Mouse (Mus musculus): ENCODE measurements around the gene Psmd8. TPM values are rescaled to one million over a fixed set of nuclear protein-coding genes. Genes with fewer than 3 reads are reported as not detected.
"Not testable (repeated sequence)": the region's sequence is repeated elsewhere in the genome, so short reads cannot be mapped to it uniquely, and the experiment has no call there.

Psmd8 gene
- polyA plus RNA-seq, 1 experiment from 2014 or later: 326 TPM

- 90% methylated on average over 15 of the region's 15 CpGs for WGBS
- Histone ChIP-seq H3K4me3 (no peak overlapping the region), H3K9me3 (0 out of 2 replicates have a peak, but pooled peaks cover 3% of the 10 kb centered on the region), H3K27ac (no peak overlapping the region), H3K4me1 (no peaks in the 10 kb centered on the region), H3K9ac (no peak overlapping the region), H3K27me3 (replicated peaks) (no peaks in the 10 kb centered on the region), H3K4me2 (replicated peaks) (no peak overlapping the region), H3K36me3 (no peaks in the 10 kb centered on the region)
- ATAC-seq (ENCODE audit: low FRiP score, low read depth): no peak
Measured at GRCm38 (mm10) chr7:29148771-29149170, 31.7 kb downstream of the Psmd8 start.

- Histone ChIP-seq H3K9ac (no peak overlapping the region), H3K36me3 (no peaks in the 10 kb centered on the region), H3K27ac (no peak overlapping the region), H3K4me3 (no peak overlapping the region), H3K9me3 (0 out of 2 replicates have a peak, but pooled peaks cover 3% of the 10 kb centered on the region), H3K4me2 (replicated peaks) (no peak overlapping the region), H3K27me3 (replicated peaks) (no peaks in the 10 kb centered on the region), H3K4me1 (no peaks in the 10 kb centered on the region)
- 90% methylated on average over 7 of the region's 7 CpGs for WGBS
- ATAC-seq (ENCODE audit: low FRiP score, low read depth): no peak
Measured at GRCm38 (mm10) chr7:29146625-29147367, 33.7 kb downstream of the Psmd8 start.

- Histone ChIP-seq H3K4me1 (no peaks in the 10 kb centered on the region), H3K36me3 (no peaks in the 10 kb centered on the region), H3K27ac (no peak overlapping the region), H3K9me3 (0 out of 2 replicates have a peak, but pooled peaks cover 3% of the 10 kb centered on the region), H3K4me3 (no peak overlapping the region), H3K27me3 (replicated peaks) (no peaks in the 10 kb centered on the region), H3K9ac (no peak overlapping the region), H3K4me2 (replicated peaks) (no peak overlapping the region)
- ATAC-seq (ENCODE audit: low FRiP score, low read depth): no peak
- 95% methylated on average over 4 of the region's 4 CpGs for WGBS
Measured at GRCm38 (mm10) chr7:29144006-29144405, 36.5 kb downstream of the Psmd8 start.

DNA sequence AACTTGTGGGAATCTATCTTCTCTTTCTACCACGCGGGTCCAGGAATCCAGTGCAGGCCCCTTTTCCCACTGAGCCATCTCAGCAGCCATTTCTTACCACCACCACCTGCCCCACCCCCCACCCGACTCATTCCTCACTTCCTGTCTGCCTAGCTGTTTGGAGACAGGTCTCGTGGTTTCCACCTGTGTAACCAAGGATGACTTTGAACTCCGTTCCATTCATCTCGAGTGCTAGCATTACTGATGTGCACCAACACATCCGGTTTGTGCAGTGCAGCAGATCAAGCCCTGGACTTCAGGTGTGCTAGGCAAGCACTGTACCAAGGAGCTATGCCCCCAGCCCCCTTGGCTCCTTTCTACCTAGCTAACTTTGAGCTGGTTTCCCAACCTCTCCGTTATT lies 39.1 kb downstream of the Psmd8 start:
- no peaks in the 10 kb centered on the region for H3K4me1 ChIP-seq
- no peak overlapping the region for H3K4me3 ChIP-seq
- no peak overlapping the region for H3K27ac ChIP-seq
- no peaks in the 10 kb centered on the region for H3K36me3 ChIP-seq
- no peak for ATAC-seq (ENCODE audit: low FRiP score, low read depth)
- H3K4me2 ChIP-seq (replicated peaks): no peak overlapping the region
- H3K9me3 ChIP-seq: 0 out of 2 replicates have a peak, but pooled peaks cover 3% of the 10 kb centered on the region
- 90% methylated on average over 8 of the region's 8 CpGs for WGBS
- H3K27me3 ChIP-seq (replicated peaks): 0 out of 2 replicates have a peak, but pooled peaks cover 2% of the 10 kb centered on the region
- H3K9ac ChIP-seq: no peak overlapping the region

- not testable (repeated sequence) for H3K9me3 ChIP-seq; H3K9ac ChIP-seq; H3K27ac ChIP-seq; ATAC-seq (ENCODE audit: low FRiP score, low read depth); H3K4me2 ChIP-seq (replicated peaks); H3K36me3 ChIP-seq; H3K4me3 ChIP-seq
- Histone ChIP-seq H3K4me1 (peaks cover 11% of the 10 kb centered on the region), H3K27me3 (replicated peaks) (peaks cover 15% of the 10 kb centered on the region; the same call in 1 of the 2 replicates)
- WGBS: 88% methylated on average over 3 of the region's 4 CpGs
Measured at GRCm38 (mm10) chr7:29139237-29139636, 41.3 kb downstream of the Psmd8 start.

DNA sequence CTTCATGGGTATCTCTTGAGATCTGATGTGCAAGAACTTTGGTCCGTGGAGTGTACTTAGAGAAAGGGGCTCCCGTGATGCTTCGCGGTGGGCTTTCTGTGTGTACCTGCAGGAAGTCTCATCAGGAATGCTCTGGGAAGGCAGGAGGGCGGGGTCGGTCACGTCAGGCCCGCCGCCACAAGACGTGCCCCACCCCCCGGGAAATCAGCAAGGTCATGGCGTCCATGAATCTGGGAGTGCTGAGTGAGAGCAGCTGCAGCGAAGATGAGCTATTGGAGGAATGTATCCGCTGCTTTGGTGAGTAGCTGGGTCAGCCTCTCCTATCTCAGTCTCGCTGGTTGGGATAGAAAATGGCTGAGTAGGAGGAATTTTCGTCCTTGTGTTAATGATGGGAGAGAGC lies 43.1 kb downstream of the Psmd8 start:
- H3K27ac ChIP-seq: no peak overlapping the region
- 41% methylated on average over 16 of the region's 16 CpGs for WGBS

GRCm38 (mm10) chr7:29134693-29135386 lies 45.7 kb downstream of the Psmd8 start, which contains the start of gene Rasgrp4:
TSS of gene Rasgrp4 (plus strand) at chr7:29134851.
- H3K36me3 ChIP-seq: no peaks in the 10 kb centered on the region
- H3K4me1 ChIP-seq: peaks cover 11% of the 10 kb centered on the region
- no peak within 1 kb of the TSS for H3K9ac ChIP-seq
- H3K4me3 ChIP-seq: peak within 1 kb of the TSS; percentile 23; the same call in 1 of the 2 replicates
- H3K4me2 ChIP-seq (replicated peaks): peak within 1 kb of the TSS; percentile 59
- no peak for ATAC-seq (ENCODE audit: low FRiP score, low read depth)
- 2% methylated on average over 15 of the region's 20 CpGs for WGBS
- no peaks in the 10 kb centered on the region for H3K9me3 ChIP-seq
- H3K27me3 ChIP-seq (replicated peaks): peaks cover 15% of the 10 kb centered on the region; the same call in 1 of the 2 replicates
- no peak within 1 kb of the TSS for H3K27ac ChIP-seq

More for the DNA sequence above, 43.1 kb downstream of the Psmd8 start:
- H3K27me3 ChIP-seq (replicated peaks): peaks cover 15% of the 10 kb centered on the region; the same call in 1 of the 2 replicates
- H3K4me3 ChIP-seq: no peak overlapping the region
- no peak overlapping the region for H3K9ac ChIP-seq
- no peaks in the 10 kb centered on the region for H3K9me3 ChIP-seq
- no peak for ATAC-seq (ENCODE audit: low FRiP score, low read depth)
- H3K4me1 ChIP-seq: peaks cover 11% of the 10 kb centered on the region
- H3K4me2 ChIP-seq (replicated peaks): no peak overlapping the region
- H3K36me3 ChIP-seq: no peaks in the 10 kb centered on the region

- Histone ChIP-seq H3K4me3 (no peak overlapping the region), H3K27ac (no peak overlapping the region), H3K9ac (no peak overlapping the region), H3K4me2 (replicated peaks) (peak overlapping the region; percentile 59), H3K36me3 (no peaks in the 10 kb centered on the region), H3K27me3 (replicated peaks) (peaks cover 15% of the 10 kb centered on the region; the same call in 1 of the 2 replicates), H3K9me3 (no peaks in the 10 kb centered on the region), H3K4me1 (peaks cover 11% of the 10 kb centered on the region)
- ATAC-seq (ENCODE audit: low FRiP score, low read depth): no peak
- WGBS: under 1% methylated on average over 4 of the region's 4 CpGs
Measured at GRCm38 (mm10) chr7:29134230-29134629, 46.3 kb downstream of the Psmd8 start.

GRCm38 (mm10) chr7:29128725-29129124 lies 51.8 kb downstream of the Psmd8 start:
- H3K9ac ChIP-seq: no peak overlapping the region
- H3K4me1 ChIP-seq: peaks cover 9% of the 10 kb centered on the region; the same call in 1 of the 2 replicates
- WGBS: 59% methylated on average over 2 of the region's 2 CpGs
- no peaks in the 10 kb centered on the region for H3K9me3 ChIP-seq
- no peak overlapping the region for H3K27ac ChIP-seq
- no peaks in the 10 kb centered on the region for H3K36me3 ChIP-seq
- ATAC-seq (ENCODE audit: low FRiP score, low read depth): no peak
- H3K27me3 ChIP-seq (replicated peaks): no peaks in the 10 kb centered on the region
- no peak overlapping the region for H3K4me2 ChIP-seq (replicated peaks)
- no peak overlapping the region for H3K4me3 ChIP-seq

GRCm38 (mm10) chr7:29126173-29126915 lies 54.2 kb downstream of the Psmd8 start:
- Histone ChIP-seq H3K9ac (no peak overlapping the region), H3K27me3 (replicated peaks) (no peaks in the 10 kb centered on the region), H3K36me3 (no peaks in the 10 kb centered on the region), H3K4me2 (replicated peaks) (no peak overlapping the region), H3K4me1 (peaks cover 9% of the 10 kb centered on the region; the same call in 1 of the 2 replicates), H3K27ac (no peak overlapping the region), H3K9me3 (no peaks in the 10 kb centered on the region), H3K4me3 (no peak overlapping the region)
- 23% methylated on average over 7 of the region's 7 CpGs for WGBS
- ATAC-seq (ENCODE audit: low FRiP score, low read depth): no peak

GRCm38 (mm10) chr7:29124970-29125369 lies 55.5 kb downstream of the Psmd8 start, which contains the start of gene Ryr1:
TSS of gene Ryr1 (minus strand) at chr7:29125179.
- Histone ChIP-seq H3K4me3 (peak within 1 kb of the TSS; percentile 29), H3K27ac (no peak within 1 kb of the TSS), H3K9me3 (no peaks in the 10 kb centered on the region), H3K36me3 (no peaks in the 10 kb centered on the region), H3K9ac (peak within 1 kb of the TSS; percentile 26; the same call in 1 of the 2 replicates), H3K4me2 (replicated peaks) (peak within 1 kb of the TSS; percentile 61), H3K27me3 (replicated peaks) (no peaks in the 10 kb centered on the region), H3K4me1 (peaks cover 9% of the 10 kb centered on the region; the same call in 1 of the 2 replicates)
- WGBS: 0% methylated on average over 16 of the region's 16 CpGs
- ATAC-seq (ENCODE audit: low FRiP score, low read depth): peak; percentile 61; the same call in 1 of the 2 replicates

All from neural tube, embryonic 12.5 days (tissue).